Mouse (Mus musculus) bone marrow, adult 2 months (tissue): ENCODE measurements around the gene Sept5. TPM values are rescaled to one million over a fixed set of nuclear protein-coding genes. Genes with fewer than 3 reads are reported as not detected.

Experiments used
- H3K27ac ChIP-seq: fragments of 200-500 bp; 2 replicates; pipeline ENCODE4 v1.5.1; 2012; ENCODE audit warnings: low read depth, mild to moderate bottlenecking, control low read depth, inconsistent platforms, low read length; ENCODE audit not compliant: control insufficient read depth, poor library complexity, insufficient read depth
- H3K4me1 ChIP-seq: fragments of 200-500 bp; 2 replicates; pipeline ENCODE4 v1.6.1; 2011; ENCODE audit warnings: low read length; ENCODE audit not compliant: control insufficient read depth, insufficient read depth
- H3K4me3 ChIP-seq: fragments of 200-500 bp; replicated peaks from 2 replicates; pipeline ENCODE3; 2011; ENCODE audit warnings: mild to moderate bottlenecking, low read depth, low read length, control low read depth; ENCODE audit not compliant: control insufficient read depth
- CTCF ChIP-seq: fragments of 200-500 bp; IDR thresholded peaks from 2 replicates; pipeline ENCODE4 v1.5.1; 2011; ENCODE audit warnings: low read length, control low read depth; ENCODE audit not compliant: control insufficient read depth, insufficient read depth
- POLR2A ChIP-seq: fragments of 200-500 bp; IDR thresholded peaks from 2 replicates; pipeline ENCODE4 v1.6.1; 2011; ENCODE audit warnings: low read depth, mild to moderate bottlenecking, control low read depth, low read length, borderline replicate concordance; ENCODE audit not compliant: control insufficient read depth
- WGBS: fragments of 180-500 bp; shearing (Covaris S2); methylation state at CpG from one replicate; pipeline ENCODE4 v1.1.7; 2018; 5-methylcytosine and 5-hydroxymethylcytosine counted together
- polyA plus RNA-seq: library from polyadenylated mRNA; stranded (reverse); fragments of >200 nt; gene quantifications from 2 replicates; pipeline ENCODE4 v1.2.4, GENCODE M21; 2011; ENCODE audit warnings: low replicate concordance; ENCODE audit not compliant: missing spikeins, insufficient read depth, insufficient read length

Gene Sept5
- polyA plus RNA-seq, 1 experiment: 41.9 TPM

GRCm38 (mm10) chr16:18653290-18654160 lies 23.8 kb upstream of the Sept5 start:
- WGBS: 75% methylated on average over 6 of the region's 6 CpGs

GRCm38 (mm10) chr16:18649126-18649525 lies 19.4 kb upstream of the Sept5 start:
- TF ChIP-seq POLR2A (no peak), CTCF (no peak)
- Histone ChIP-seq H3K4me1 (peaks cover under 1% of the 10 kb centered on the region; the same call in 1 of the 2 replicates), H3K4me3 (no peak overlapping the region), H3K27ac (no peak overlapping the region)
- WGBS: 74% methylated on average over 3 of the region's 3 CpGs

More at GRCm38 (mm10) chr16:18653290-18654160, 23.8 kb upstream of the Sept5 start:
- H3K4me1 ChIP-seq: peaks cover 5% of the 10 kb centered on the region; the same call in 1 of the 2 replicates
- no peak overlapping the region for H3K4me3 ChIP-seq
- TF ChIP-seq POLR2A (no peak), CTCF (0 out of 2 replicates have a peak, but pooled peaks have one; percentile 9)
- H3K27ac ChIP-seq: no peak overlapping the region

- H3K4me1 ChIP-seq: peaks cover 3% of the 10 kb centered on the region
- H3K4me3 ChIP-seq: no peak overlapping the region
- no peak for TF ChIP-seq CTCF
- WGBS: 83% methylated on average over 6 of the region's 6 CpGs
- no peak overlapping the region for H3K27ac ChIP-seq
These were observed 15.6 kb upstream of the Sept5 start for GRCm38 (mm10) chr16:18645329-18645728.

GRCm38 (mm10) chr16:18644485-18644884 lies 14.7 kb upstream of the Sept5 start:
- WGBS: 64% methylated on average over 4 of the region's 4 CpGs
- Histone ChIP-seq H3K27ac (no peak overlapping the region), H3K4me3 (no peak overlapping the region), H3K4me1 (peaks cover 3% of the 10 kb centered on the region)
- no peak for TF ChIP-seq CTCF
- no peak for TF ChIP-seq POLR2A

- 49% methylated on average over 11 of the region's 11 CpGs for WGBS
- H3K4me3 ChIP-seq: no peak overlapping the region
These were observed 13.7 kb upstream of the Sept5 start for GRCm38 (mm10) chr16:18643406-18643998.

GRCm38 (mm10) chr16:18642897-18643296 lies 13.1 kb upstream of the Sept5 start:
- H3K27ac ChIP-seq: peak overlapping the region; percentile 35
- WGBS: 66% methylated on average over 4 of the region's 4 CpGs
- H3K4me3 ChIP-seq: no peak overlapping the region
- no peak for TF ChIP-seq POLR2A
- no peak for TF ChIP-seq CTCF
- H3K4me1 ChIP-seq: peaks cover 4% of the 10 kb centered on the region

More at GRCm38 (mm10) chr16:18643406-18643998, 13.7 kb upstream of the Sept5 start:
- TF ChIP-seq CTCF (no peak), POLR2A (no peak)
- H3K27ac ChIP-seq: peak overlapping the region; percentile 35
- H3K4me1 ChIP-seq: peaks cover 4% of the 10 kb centered on the region

- Histone ChIP-seq H3K4me1 (peaks cover 4% of the 10 kb centered on the region), H3K27ac (no peak overlapping the region), H3K4me3 (no peak overlapping the region)
- WGBS: 55% methylated on average over 7 of the region's 7 CpGs
- TF ChIP-seq CTCF: no peak
These were observed 12.5 kb upstream of the Sept5 start for GRCm38 (mm10) chr16:18642291-18642690.

GRCm38 (mm10) chr16:18639382-18639929 lies 9.7 kb upstream of the Sept5 start:
- 55% methylated on average over 1 of the region's 1 CpGs for WGBS
- H3K4me3 ChIP-seq: no peak overlapping the region
- peaks cover 4% of the 10 kb centered on the region for H3K4me1 ChIP-seq
- no peak for TF ChIP-seq POLR2A
- no peak for TF ChIP-seq CTCF
- H3K27ac ChIP-seq: no peak overlapping the region
